Mouse (Mus musculus) MEL-GATA-1-ER (cell line): Measurements from ENCODE around the gene Ecsit.

Experiments
- DNase-seq: peaks from one replicate; pipeline ENCODE4 v3.0.0-alpha.2; 2012; ENCODE audit warnings: low read depth; ENCODE audit errors: extremely low read depth

Ecsit gene

GRCm38 (mm10) chr9:22085022-22085834 is at the start of gene Ecsit:
TSS of gene Ecsit (minus strand) at chr9:22085438.
- peak; percentile 97 for DNase-seq

- no peak for DNase-seq
These were observed 49.1 kb upstream of the Ecsit start for GRCm38 (mm10) chr9:22134246-22134890.

GRCm38 (mm10) chr9:22132220-22132619 is 47.0 kb upstream of the Ecsit start:
- DNase-seq: no peak

- no peak for DNase-seq
These were observed 46.2 kb upstream of the Ecsit start for GRCm38 (mm10) chr9:22131226-22131981.

- no peak for DNase-seq
These were observed 40.2 kb upstream of the Ecsit start for GRCm38 (mm10) chr9:22125246-22126027.

GRCm38 (mm10) chr9:22124169-22124568 is 38.9 kb upstream of the Ecsit start:
- no peak for DNase-seq

- peak; percentile 53 for DNase-seq
These were observed 37.9 kb upstream of the Ecsit start for GRCm38 (mm10) chr9:22123069-22123609.

GRCm38 (mm10) chr9:22122005-22122404 is 36.8 kb upstream of the Ecsit start:
- DNase-seq: no peak

GRCm38 (mm10) chr9:22121545-22121944 is 36.3 kb upstream of the Ecsit start:
- DNase-seq: peak; percentile 29

- DNase-seq: no peak
These were observed 34.3 kb upstream of the Ecsit start for GRCm38 (mm10) chr9:22119543-22119942.

- peak; percentile 86 for DNase-seq
These were observed 32.7 kb upstream of the Ecsit start for GRCm38 (mm10) chr9:22117754-22118456.

GRCm38 (mm10) chr9:22116740-22117426 is 31.6 kb upstream of the Ecsit start, which contains the start of gene Elof1:
TSS of gene Elof1 (minus strand) at chr9:22117172.
- peak; percentile 98 for DNase-seq

GRCm38 (mm10) chr9:22116086-22116485 is 30.8 kb upstream of the Ecsit start:
- DNase-seq: no peak

GRCm38 (mm10) chr9:22115635-22116034 is 30.4 kb upstream of the Ecsit start:
- no peak for DNase-seq

GRCm38 (mm10) chr9:22108194-22108593 is 23.0 kb upstream of the Ecsit start:
- DNase-seq: no peak

GRCm38 (mm10) chr9:22099922-22100321 is 14.7 kb upstream of the Ecsit start:
- no peak for DNase-seq

GRCm38 (mm10) chr9:22098993-22099696 is 13.9 kb upstream of the Ecsit start, which contains the start of gene Cnn1:
TSS of gene Cnn1 (plus strand) at chr9:22099216.
- DNase-seq: no peak

- peak; percentile 80 for DNase-seq
These were observed 10.6 kb upstream of the Ecsit start for GRCm38 (mm10) chr9:22095854-22096307.

GRCm38 (mm10) chr9:22092746-22093145 is 7.5 kb upstream of the Ecsit start:
- no peak for DNase-seq
